Mouse (Mus musculus) gastrocnemius, adult 2 months (tissue): ENCODE data around the gene Btbd1. TPM values are rescaled to one million over a fixed set of nuclear protein-coding genes. Genes with fewer than 3 reads are reported as not detected.
A peak's percentile ranks its signal among the peaks of the same experiment; 100 is the strongest.

Experiments
- DNase-seq: peaks from one replicate; pipeline ENCODE4 v3.0.0; 2022
- H3K27ac ChIP-seq: fragments of 200-600 bp; 2 replicates; pipeline ENCODE4 v1.8.1; 2022; ENCODE audit warnings: mild to moderate bottlenecking
- H3K4me3 ChIP-seq: fragments of 200-600 bp; 2 replicates; pipeline ENCODE4 v1.8.1; 2022; ENCODE audit warnings: mild to moderate bottlenecking, moderate library complexity
- CTCF ChIP-seq: fragments of 200-600 bp; IDR thresholded peaks from 2 replicates; pipeline ENCODE4 v1.8.1; 2022; ENCODE audit warnings: antibody characterized with exemption, mild to moderate bottlenecking, moderate library complexity
- intact Hi-C: fragments of 180-260 bp; cut with DNase I; formaldehyde crosslinking; loops from one replicate; pipeline ENCODE4 v1.15.1; 2025
- total RNA-seq, 2 experiments: library from RNA; stranded (reverse); gene quantifications; 2 replicates each; pipeline ENCODE4 v1.2.3; 2021

Btbd1 gene
- total RNA-seq, 2 experiments from 2014 or later = 145 to 194 TPM

DNA sequence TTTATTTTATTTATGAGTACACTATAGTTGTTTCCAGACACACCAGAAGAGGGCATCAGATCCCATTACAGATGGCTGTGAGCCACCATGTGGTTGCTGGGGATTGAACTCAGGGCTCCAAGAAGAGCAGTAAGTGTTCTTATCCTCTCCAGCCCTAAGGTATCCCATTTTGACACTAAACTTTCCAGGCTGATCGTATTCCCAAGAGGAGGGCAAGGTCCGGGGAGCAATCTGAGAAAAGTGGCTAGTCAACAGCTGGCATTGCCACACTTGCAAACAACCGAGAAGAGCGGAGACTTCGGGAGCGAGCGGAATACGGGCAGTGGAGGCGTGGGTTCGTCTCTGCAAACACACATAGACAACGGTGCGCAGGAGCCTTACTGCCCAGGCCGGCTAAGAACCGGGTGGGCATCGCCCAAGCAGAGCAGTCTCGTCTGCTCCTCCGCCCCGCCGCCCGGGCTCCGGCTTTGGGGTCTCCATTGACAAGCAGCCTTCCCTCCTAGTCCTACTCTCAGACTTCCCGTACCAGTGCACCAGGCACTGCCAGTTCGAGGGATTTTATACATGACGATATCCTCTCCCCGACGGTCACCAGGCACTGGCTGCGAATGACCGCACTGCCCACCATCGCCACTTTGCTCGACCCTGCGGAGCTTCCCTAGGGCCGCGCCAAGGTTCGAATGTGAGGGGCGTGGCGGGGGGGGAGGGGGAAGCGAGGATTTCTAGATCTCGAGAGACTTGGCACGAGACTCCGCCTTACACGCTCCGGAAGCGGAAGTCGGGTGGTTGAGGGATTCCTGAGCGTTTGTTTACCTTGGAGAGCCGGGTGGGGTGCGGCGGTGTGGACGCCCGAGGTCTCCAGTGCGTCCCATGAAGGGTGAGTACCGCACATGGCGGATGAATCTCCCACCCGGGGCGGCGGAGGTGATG lies 66.8 kb downstream of the Btbd1 start, which contains the start of gene Ramac:
Gene Ramac (plus strand): TSS at position 746 of the 930 bp plus-strand sequence.
- TF ChIP-seq CTCF = no peak
- peak within 1 kb of the TSS; percentile 89 for H3K27ac ChIP-seq
- DNase-seq = peak; percentile 92
- intact Hi-C loops = no loop called here
- H3K4me3 ChIP-seq = peak within 1 kb of the TSS; percentile 87

DNA sequence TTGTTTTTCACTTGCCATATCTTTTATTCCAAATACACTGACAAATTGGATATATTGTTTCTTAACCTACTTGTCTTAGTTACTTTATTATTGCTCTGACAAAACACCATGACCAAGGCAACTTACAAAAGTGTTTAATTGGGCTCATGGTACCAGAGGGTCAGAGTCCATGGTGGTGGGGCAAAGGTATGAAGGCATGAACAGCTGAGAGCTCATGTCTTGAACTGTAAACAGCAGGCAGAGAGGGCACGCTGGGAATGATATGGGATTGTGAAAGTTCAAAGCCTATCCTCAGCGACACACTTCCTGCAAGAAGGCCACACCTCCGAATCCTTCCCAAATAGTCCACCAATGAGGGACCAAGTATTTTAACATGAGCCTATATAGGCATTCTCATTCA lies 81.3 kb downstream of the Btbd1 start:
- DNase-seq = no peak
- no peak for TF ChIP-seq CTCF
- intact Hi-C loops = loop anchor here (10.0 kb wide), 1 partner anchor 203 kb away; no protein-coding TSS in a partner anchor

DNA sequence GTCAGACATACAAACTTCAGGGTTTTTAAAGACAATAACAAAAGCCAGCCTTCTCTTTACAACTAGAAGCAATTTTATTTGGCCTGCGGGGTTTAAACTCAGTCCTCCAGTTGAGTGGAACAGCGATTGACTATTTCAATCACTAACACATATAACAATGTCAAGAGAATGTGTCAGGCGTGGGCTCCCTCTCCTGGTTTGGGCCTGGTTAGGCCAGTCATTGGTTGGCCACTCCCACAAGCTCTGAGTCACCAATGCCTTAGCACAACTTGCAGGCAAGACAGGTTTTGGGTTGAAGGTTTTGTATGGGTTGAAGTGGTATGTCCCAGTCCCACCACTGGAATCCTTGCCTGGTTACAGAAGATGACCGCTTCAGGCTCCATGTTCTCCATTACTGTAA lies 85.1 kb downstream of the Btbd1 start:
- intact Hi-C loops = loop anchor here (10.0 kb wide), 1 partner anchor 199 kb away; no protein-coding TSS in a partner anchor
- peak; percentile 58 for TF ChIP-seq CTCF
- no peak overlapping the region for H3K4me3 ChIP-seq
- no peak overlapping the region for H3K27ac ChIP-seq
- DNase-seq = peak; percentile 47

More for the DNA sequence above, 81.3 kb downstream of the Btbd1 start:
- Histone ChIP-seq H3K27ac (no peak overlapping the region), H3K4me3 (no peak overlapping the region)

Other genes starting within 250 kb of the Btbd1 start
- 100 to 1,000 TPM in 1 of 2 experiments, 10 to 100 TPM in 1; 39.9 to 102 TPM for gene Homer2, start 121.9 kb downstream of the Btbd1 start, total RNA-seq
- gene Ramac, start 66.5 kb downstream of the Btbd1 start, total RNA-seq = 10 to 100 TPM; 23.8 to 24.8 TPM
- gene 3110040N11Rik, start 40.0 kb downstream of the Btbd1 start, total RNA-seq = 10 to 100 TPM; 17.3 to 23.7 TPM
- gene Gm10160, start 26.4 kb upstream of the Btbd1 start, total RNA-seq = not detected
- 10 to 100 TPM in 1 of 2 experiments, 1 to 10 TPM in 1; 5.8 to 13.1 TPM for gene Tm6sf1, start 29.6 kb upstream of the Btbd1 start, total RNA-seq
- gene Hdgfl3, start 105.0 kb upstream of the Btbd1 start, total RNA-seq = 1 to 10 TPM; 1.3 to 2.6 TPM
- gene Bnc1, start 162.9 kb upstream of the Btbd1 start, total RNA-seq = not detected